Mouse (Mus musculus) ovary, adult 18-20 months (tissue): ENCODE measurements around the gene Rab36.

ENCODE experiments used
- DNase-seq: peaks from one replicate; pipeline ENCODE4 v3.0.0; 2022; ENCODE audit warnings: low spot score, mixed read lengths

Rab36 gene

GRCm38 (mm10) chr10:75044459-75044858, 7.6 kb downstream of the Rab36 start:
- DNase-seq = no peak

DNA sequence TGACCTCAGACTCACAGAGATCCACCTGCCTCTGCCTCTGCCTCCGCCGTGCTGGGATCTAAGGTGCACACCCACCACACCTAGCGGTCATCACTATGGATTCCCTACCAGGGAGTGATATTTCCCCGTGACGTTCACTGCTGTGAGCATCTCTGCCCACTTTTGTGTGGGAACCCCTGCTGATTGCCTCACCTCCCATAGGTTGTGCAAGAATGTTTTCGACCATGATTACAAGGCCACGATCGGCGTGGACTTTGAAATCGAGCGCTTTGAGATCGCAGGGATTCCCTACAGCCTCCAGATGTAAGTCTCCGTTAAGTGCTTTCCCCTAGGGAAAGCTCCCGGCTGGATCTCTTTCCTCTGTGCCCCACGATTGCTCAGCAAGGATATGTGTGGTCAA, 9.0 kb downstream of the Rab36 start:
- DNase-seq = no peak

GRCm38 (mm10) chr10:75048711-75049110, 11.9 kb downstream of the Rab36 start:
- no peak for DNase-seq

DNA sequence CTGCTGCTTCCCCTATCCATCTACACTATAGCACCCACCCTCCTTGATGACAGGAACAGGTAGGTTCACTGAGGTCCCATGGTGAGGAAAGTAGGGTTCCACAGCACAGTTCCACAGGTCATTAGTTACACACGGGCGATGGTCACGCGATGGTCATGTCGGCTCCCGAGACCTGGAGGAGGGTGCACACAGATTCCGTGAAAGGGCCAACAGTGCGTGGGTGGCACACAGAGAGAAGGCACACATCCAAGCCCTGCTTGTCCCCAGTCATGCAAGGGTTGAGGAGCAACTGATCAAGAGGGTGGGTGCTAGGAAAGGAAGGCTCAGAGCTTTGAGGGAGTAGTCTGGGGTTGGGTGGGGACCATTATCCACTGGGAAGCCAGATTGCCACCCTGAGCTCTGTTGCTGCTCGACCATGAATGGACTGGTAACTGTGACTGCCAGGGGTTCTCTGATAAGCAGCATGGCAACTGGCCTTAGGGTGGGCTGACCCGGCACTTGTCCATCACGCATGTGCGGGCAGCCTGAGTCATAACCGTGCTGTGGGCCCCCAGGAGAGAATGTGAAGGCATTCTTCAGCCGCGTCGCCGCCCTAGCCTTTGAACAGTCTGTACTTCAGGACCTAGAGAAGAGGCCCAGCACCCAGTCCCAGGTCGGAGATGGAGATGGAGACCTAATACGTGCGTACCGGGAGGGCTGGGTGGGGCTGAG, 14.7 kb downstream of the Rab36 start:
- DNase-seq = no peak

DNA sequence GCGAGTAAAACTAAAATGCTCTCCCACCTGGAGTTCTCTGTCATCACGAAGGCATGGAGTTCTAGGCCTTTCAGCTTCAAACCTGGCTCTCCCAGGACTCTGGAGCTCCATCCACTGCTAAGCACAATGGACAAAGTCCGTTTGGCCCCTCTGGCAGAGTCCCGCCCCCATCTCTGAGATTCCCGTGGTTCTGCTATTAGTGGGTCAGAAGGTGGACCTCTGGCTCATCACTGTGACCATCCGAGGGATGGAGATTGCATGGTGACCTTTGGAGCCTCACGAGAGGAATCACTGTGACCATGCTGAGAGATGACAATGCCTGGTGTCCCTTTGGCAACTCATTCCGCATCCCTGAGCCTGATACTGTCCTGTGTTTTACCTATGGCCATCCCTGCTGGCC, 16.0 kb downstream of the Rab36 start:
- no peak for DNase-seq

GRCm38 (mm10) chr10:75053655-75054054, 16.8 kb downstream of the Rab36 start:
- no peak for DNase-seq

- peak; percentile 89 for DNase-seq
Observed at GRCm38 (mm10) chr10:75054125-75054524, 17.3 kb downstream of the Rab36 start.

- no peak for DNase-seq
Observed at GRCm38 (mm10) chr10:75055672-75056071, 18.8 kb downstream of the Rab36 start.

DNA sequence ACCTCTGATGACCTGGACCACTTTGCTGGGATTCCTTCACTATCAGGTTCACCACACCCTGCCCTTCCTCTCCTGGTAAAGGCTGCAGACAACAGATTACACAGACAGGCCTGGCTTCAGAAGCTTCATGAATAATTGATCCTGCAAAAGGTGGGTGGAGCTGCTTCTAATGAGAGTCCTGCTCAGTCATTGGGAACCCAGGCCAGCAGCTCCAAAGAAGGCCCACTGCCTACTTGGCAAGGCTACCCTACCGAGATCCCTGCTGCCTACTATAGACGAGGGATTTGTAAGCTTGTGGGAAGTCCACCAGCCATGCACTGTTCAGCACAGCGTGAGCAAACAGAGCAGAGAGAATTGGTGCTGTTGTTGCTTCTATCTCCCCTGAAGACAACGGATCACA, 19.4 kb downstream of the Rab36 start:
- no peak for DNase-seq

DNA sequence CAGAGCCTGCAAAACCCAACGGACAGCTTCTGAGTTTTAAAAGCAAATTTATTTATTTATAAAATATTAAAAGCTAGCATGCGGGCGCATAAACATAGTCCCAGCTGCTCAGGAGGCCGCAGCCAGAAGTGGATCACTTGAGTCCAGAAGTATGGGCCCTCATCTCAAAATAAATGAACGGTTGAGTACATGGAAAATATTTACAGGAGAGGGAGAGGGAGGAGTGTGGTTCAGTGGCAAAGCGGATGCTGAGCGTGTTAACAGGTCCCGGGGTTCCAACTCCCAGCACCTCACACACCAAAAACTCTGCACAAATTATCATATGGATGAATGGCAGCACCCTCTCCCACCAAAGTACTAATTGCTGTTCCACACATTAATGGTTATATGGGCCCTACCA, 21.5 kb downstream of the Rab36 start:
- no peak for DNase-seq

DNA sequence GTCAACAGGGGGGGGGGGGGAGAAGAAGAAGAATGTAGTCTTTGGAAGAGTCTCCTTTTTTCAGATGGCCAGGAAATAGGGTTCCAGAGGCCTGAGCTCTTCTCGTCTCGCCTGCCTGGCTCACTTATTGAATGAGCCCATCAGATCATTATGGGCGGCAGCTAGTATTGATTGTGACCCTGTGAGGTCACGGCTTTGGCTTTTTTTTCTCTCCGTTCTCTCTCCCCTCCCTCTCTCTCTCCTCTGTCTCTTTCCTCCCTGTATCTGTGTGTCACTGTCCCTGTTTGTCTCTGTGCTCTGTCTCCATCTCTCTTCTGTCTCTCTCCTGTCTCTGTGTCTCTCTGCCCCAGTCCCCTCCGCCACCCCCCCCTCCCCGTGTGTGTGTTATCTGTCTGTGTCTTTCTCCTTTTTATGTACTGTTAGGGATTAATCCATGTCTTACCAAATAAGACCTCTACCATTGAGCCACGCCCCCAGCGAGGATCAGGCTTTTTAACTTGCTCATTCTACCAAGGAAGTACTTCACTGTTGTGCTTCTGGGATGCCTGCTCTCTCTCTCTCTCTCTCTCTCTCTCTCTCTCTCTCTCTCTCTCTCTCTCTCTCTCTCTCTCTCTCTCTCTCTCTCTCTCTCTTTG, 22.0 kb downstream of the Rab36 start:
- DNase-seq = no peak

- no peak for DNase-seq
Observed at GRCm38 (mm10) chr10:75059396-75059795, 22.5 kb downstream of the Rab36 start.

DNA sequence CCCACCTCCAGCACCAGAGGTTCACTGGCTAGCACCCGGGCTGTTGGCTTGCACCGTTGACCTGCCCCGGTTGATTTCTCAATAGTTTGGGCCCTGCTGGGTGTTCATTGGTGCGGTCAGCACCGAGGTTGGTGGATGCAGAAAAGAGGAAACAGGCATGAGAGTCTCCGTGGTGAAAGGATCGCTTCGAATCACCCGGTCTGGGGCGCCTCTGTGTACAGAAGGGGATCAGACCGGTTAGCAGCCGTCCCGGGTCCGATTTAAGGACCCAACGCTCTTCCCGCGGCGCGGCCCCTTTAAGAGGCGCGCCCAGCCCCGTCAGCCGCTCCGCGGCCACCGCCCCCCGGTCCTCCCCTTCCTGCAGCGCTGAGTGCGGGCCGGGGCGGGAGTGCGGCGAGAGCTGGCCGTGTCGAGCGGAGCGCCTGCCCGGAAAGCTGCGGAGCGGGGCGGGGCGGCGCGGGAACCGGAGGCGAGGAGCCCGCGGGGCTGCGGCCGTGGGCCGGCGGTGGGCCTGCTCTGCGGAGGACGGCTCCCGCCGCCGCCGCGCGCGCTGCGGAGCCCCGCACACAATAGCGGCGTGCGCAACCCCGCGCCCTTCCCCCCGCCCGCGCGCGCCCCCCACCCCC, 23.5 kb downstream of the Rab36 start, which contains the start of gene Bcr:
Gene Bcr, plus strand, starts transcription at position 376 of the 626 bp plus-strand sequence.
- DNase-seq = peak; percentile 62

DNA sequence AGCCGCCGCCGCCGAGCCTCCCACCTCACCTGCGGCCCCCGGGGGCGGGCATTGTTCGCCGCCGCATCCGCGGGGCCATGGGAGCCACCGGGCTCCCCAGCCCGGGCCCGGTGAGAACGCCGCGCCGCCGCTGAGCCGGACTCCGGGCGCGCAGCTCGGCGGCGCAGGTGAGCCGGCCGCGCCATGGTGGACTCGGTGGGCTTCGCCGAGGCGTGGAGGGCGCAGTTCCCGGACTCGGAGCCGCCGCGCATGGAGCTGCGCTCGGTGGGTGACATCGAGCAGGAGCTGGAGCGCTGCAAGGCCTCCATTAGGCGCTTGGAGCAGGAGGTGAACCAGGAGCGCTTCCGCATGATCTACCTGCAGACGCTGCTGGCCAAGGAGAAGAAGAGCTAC, 24.0 kb downstream of the Rab36 start:
- DNase-seq = no peak

DNA sequence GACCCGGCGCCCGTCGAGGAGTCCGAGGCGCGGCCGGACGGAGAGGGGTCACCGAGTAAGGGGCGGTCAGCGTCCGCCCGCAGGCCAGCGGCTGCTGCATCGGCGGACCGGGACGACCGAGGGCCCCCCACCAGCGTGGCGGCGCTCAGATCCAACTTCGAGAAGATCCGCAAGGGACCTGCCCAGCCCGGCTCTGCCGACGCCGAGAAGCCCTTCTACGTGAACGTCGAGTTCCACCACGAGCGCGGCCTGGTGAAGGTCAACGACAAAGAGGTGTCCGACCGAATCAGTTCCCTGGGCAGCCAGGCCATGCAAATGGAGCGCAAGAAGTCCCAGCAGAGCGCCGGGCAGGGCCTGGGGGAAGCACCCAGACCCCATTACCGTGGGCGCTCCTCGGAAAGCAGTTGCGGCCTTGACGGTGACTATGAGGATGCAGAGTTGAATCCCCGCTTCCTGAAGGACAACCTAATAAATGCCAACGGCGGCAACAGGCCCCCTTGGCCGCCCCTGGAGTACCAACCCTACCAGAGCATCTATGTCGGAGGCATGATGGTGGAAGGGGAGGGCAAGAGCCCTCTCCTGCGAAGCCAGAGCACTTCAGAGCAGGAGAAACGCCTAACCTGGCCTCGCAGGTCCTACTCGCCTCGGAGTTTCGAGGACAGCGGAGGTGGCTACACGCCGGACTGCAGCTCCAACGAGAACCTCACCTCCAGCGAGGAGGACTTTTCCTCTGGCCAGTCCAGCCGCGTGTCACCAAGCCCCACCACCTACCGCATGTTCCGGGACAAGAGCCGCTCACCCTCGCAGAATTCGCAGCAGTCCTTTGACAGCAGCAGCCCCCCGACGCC, 24.7 kb downstream of the Rab36 start:
- DNase-seq = no peak

DNA sequence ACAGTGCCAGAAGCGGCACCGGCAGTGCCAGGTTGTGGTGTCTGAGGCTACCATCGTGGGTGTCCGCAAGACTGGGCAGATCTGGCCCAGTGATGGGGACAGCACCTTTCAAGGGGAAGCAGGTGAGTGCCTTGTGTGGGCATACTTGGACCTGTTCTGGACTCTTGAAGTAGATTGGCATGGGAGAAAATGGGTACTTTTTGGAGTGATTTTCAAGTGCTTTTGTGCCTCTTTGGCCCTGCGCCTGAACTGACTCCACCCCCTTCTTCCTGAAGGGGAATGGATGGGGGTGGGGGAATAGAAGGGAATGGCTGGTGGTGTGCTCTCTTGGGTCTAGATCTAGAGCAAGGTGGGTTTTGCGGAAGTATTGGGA, 25.3 kb downstream of the Rab36 start:
- DNase-seq = no peak

- no peak for DNase-seq
Observed at GRCm38 (mm10) chr10:75062621-75063020, 25.8 kb downstream of the Rab36 start.

DNA sequence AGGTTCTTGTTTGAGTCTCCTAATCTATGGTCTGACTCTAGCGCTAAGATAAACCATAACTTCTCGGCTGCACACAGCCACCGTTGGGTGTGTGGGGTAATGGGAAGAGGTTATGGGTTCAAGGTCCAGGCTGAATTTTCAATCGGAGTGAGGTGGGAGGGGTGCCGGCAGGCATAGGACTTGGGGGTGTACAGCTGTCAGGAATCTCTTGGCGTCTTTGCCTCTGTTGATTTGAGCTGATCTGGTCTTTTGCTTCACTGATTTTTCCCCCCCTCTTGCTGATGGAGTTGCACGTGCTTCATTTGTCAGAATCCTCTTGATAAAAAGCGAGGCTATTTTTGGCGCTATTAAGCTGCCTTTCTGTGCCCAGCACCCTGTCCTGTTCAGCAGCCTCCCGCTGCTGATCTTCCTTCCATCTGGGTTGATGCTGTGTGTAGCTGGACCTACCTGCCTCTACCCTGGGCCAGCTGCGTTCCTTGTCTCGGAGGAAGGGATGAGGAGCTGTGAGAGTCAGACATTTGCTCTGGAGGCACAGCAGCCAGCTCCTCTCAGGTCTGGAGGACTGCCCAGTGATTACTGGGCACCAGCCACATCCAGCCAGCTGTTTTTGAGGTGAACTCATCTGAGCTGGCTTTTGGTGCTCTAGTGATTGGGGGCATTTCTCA, 26.6 kb downstream of the Rab36 start:
- no peak for DNase-seq

DNA sequence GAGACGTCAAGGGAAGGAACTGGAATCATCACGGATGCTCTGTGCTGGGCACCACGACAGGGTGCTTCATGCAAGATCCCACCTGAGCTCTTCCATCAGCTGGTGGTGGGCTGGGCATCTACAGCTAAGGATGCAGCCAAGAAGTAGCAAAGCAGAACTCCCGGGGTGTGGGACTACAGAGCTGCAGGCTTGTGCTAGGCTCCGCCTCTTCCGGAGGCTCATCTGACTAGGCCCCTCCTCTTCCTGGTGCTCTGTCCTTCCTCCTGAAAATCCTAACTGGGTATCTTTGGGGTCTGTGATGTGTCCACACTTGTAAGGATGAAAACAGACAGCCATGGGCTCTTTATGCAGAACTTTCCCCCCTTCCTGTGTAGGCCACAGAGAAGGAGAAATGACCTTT, 28.8 kb downstream of the Rab36 start:
- DNase-seq = no peak

DNA sequence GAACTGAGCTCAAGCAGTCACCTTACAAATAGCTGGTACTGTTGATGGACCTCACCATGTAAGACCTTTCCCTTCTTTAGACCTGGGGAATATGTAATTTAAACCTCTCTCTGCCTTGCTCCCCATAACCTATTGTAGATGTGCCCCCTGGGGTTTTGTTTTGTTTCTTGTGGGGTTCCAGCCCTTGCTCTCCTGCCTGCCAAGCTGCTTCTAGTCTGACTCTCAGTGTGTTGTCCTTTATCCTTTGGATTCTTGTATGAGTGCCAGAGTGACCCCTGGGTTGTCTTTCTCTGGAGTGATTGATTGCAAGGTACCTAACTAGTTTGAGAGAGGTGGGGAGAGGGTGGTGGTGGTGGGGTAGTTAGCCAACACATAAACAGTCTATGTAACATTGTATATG, 30.6 kb downstream of the Rab36 start:
- no peak for DNase-seq

DNA sequence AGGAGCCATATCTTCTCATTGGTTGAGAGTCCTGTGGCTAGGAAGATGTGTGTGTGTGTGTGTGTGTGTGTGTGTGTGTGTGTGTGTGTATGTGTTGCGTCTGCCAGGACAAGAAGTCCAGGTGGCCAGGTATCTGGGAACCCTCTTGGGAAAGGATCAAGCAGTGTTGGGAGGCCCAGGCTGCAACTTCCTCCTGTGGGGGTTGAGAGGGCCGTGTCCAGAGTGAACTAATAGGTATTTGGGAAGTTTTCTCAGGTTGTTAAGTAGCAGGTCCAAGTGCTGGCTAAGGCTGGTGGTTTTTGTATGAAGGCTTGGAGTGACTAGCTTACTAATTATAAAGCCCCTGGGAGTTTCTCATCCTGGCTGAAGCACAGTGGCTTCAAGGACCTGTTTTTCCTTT, 31.2 kb downstream of the Rab36 start:
- no peak for DNase-seq
